Mouse (Mus musculus): Measurements from ENCODE around the gene Ppp1ca. TPM values are rescaled to one million over a fixed set of nuclear protein-coding genes. Genes with fewer than 3 reads are reported as not detected.

Ppp1ca gene
- polyA plus RNA-seq, 1 experiment = 204 TPM

- Histone ChIP-seq H3K27ac (ENCODE audit: control insufficient read depth, insufficient read depth, low read depth, low read length, poor library complexity) (peak overlapping the region; percentile 90), H3K4me3 (replicated peaks; ENCODE audit: control insufficient read depth, low read depth, low read length) (peak overlapping the region; percentile 85), H3K4me1 (ENCODE audit: control insufficient read depth, insufficient read depth, low read length) (peaks cover 10% of the 10 kb centered on the region)
- WGBS = 36% methylated on average over 9 of the region's 9 CpGs
- TF ChIP-seq CTCF (IDR thresholded peaks at IDR 0.05; ENCODE audit: control insufficient read depth, insufficient read depth, low read length) = no peak
- no peak for TF ChIP-seq POLR2A (IDR thresholded peaks at IDR 0.05; ENCODE audit: borderline replicate concordance, control insufficient read depth, low read depth, low read length)
Measured at GRCm38 (mm10) chr19:4147782-4148490, 43.9 kb upstream of the Ppp1ca start.

DNA sequence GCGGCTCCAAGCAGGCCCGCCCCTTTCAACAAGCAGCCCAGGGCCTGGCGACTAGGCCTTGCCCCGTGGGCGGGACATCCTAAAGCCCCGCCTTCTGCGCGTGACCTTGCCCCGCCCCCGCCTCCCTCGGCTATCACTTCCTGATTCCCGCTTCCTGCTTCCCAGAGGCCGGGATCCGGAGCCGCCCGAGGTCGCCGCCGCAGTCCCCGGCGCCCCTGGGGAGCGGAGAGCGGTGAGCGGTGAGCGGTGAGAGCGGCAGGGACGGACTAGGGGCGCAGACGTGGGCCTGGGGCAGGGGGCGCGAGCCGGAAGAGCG lies 43.4 kb upstream of the Ppp1ca start, which contains the start of gene Coro1b:
Coro1b (plus strand) TSS at position 129 of the 316 bp plus-strand sequence.
- H3K27ac ChIP-seq (ENCODE audit: control insufficient read depth, insufficient read depth, low read depth, low read length, poor library complexity) = peak within 1 kb of the TSS; percentile 90
- peak; percentile 63; the same call in 1 of the 2 replicates for TF ChIP-seq POLR2A (IDR thresholded peaks at IDR 0.05; ENCODE audit: borderline replicate concordance, control insufficient read depth, low read depth, low read length)
- no peak for TF ChIP-seq CTCF (IDR thresholded peaks at IDR 0.05; ENCODE audit: control insufficient read depth, insufficient read depth, low read length)
- H3K4me1 ChIP-seq (ENCODE audit: control insufficient read depth, insufficient read depth, low read length) = peaks cover 9% of the 10 kb centered on the region; the same call in 1 of the 2 replicates
- H3K4me3 ChIP-seq (replicated peaks; ENCODE audit: control insufficient read depth, low read depth, low read length) = peak within 1 kb of the TSS; percentile 85
- 1% methylated on average over 33 of the region's 33 CpGs for WGBS

- peak overlapping the region; percentile 90 for H3K27ac ChIP-seq (ENCODE audit: control insufficient read depth, insufficient read depth, low read depth, low read length, poor library complexity)
- 3% methylated on average over 8 of the region's 8 CpGs for WGBS
- no peak for TF ChIP-seq CTCF (IDR thresholded peaks at IDR 0.05; ENCODE audit: control insufficient read depth, insufficient read depth, low read length)
- no peak for TF ChIP-seq POLR2A (IDR thresholded peaks at IDR 0.05; ENCODE audit: borderline replicate concordance, control insufficient read depth, low read depth, low read length)
- H3K4me1 ChIP-seq (ENCODE audit: control insufficient read depth, insufficient read depth, low read length) = peaks cover 9% of the 10 kb centered on the region
- peak overlapping the region; percentile 85 for H3K4me3 ChIP-seq (replicated peaks; ENCODE audit: control insufficient read depth, low read depth, low read length)
Measured at GRCm38 (mm10) chr19:4148819-4149218, 43.0 kb upstream of the Ppp1ca start.

DNA sequence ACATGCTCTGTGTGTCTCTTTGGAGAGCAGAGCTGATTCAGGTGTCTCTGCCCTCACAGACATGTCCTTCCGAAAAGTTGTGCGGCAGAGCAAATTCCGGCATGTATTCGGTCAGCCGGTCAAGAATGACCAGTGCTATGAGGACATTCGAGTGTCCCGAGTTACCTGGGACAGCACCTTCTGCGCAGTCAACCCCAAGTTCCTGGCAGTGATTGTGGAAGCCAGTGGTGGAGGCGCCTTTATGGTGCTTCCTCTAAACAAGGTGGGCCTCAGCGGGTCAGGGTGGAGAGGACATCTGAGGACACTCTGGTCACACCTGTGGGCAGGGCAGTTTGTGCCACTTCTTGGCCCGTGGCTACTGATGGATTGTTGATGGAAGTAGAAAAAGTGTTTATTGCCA lies 42.6 kb upstream of the Ppp1ca start:
- H3K27ac ChIP-seq (ENCODE audit: control insufficient read depth, insufficient read depth, low read depth, low read length, poor library complexity) = peak overlapping the region; percentile 90
- 56% methylated on average over 11 of the region's 11 CpGs for WGBS
- peaks cover 10% of the 10 kb centered on the region for H3K4me1 ChIP-seq (ENCODE audit: control insufficient read depth, insufficient read depth, low read length)

DNA sequence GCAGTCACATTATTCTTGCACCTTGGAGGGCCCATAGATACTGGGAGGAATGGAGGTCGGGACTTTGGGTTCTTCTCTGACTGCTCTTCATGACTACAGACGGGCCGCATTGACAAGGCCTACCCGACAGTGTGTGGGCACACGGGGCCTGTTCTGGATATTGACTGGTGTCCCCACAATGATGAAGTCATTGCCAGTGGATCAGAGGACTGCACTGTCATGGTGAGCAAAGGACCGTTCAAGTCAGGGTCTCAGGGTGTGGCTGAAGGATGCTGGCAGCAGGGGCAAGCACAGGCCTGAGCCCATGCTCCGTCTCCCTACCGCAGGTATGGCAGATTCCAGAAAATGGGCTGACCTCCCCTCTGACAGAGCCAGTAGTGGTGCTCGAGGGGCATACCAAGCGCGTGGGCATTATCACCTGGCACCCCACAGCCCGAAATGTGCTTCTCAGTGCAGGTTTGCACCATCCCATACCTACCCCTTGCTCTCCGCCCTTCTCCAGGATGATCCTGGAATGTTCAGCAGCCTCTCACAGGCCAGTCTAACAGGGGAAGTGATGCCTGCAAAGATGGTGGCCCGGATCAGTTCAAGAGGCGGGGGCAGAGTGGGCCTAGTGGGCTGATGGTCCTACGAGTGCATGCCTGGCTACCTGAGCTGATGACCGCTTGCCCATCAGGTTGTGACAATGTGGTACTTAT lies 42.0 kb upstream of the Ppp1ca start:
- TF ChIP-seq CTCF (IDR thresholded peaks at IDR 0.05; ENCODE audit: control insufficient read depth, insufficient read depth, low read length) = no peak
- no peak for TF ChIP-seq POLR2A (IDR thresholded peaks at IDR 0.05; ENCODE audit: borderline replicate concordance, control insufficient read depth, low read depth, low read length)
- Histone ChIP-seq H3K4me3 (replicated peaks; ENCODE audit: control insufficient read depth, low read depth, low read length) (no peak overlapping the region), H3K27ac (ENCODE audit: control insufficient read depth, insufficient read depth, low read depth, low read length, poor library complexity) (no peak overlapping the region), H3K4me1 (ENCODE audit: control insufficient read depth, insufficient read depth, low read length) (peaks cover 11% of the 10 kb centered on the region)
- 88% methylated on average over 17 of the region's 17 CpGs for WGBS

More for the DNA sequence above, 42.6 kb upstream of the Ppp1ca start:
- TF ChIP-seq CTCF (IDR thresholded peaks at IDR 0.05; ENCODE audit: control insufficient read depth, insufficient read depth, low read length) (no peak), POLR2A (IDR thresholded peaks at IDR 0.05; ENCODE audit: borderline replicate concordance, control insufficient read depth, low read depth, low read length) (no peak)
- H3K4me3 ChIP-seq (replicated peaks; ENCODE audit: control insufficient read depth, low read depth, low read length) = peak overlapping the region; percentile 85

- WGBS = 89% methylated on average over 22 of the region's 22 CpGs
- no peak overlapping the region for H3K4me3 ChIP-seq (replicated peaks; ENCODE audit: control insufficient read depth, low read depth, low read length)
- TF ChIP-seq POLR2A (IDR thresholded peaks at IDR 0.05; ENCODE audit: borderline replicate concordance, control insufficient read depth, low read depth, low read length) (no peak), CTCF (IDR thresholded peaks at IDR 0.05; ENCODE audit: control insufficient read depth, insufficient read depth, low read length) (no peak)
- H3K4me1 ChIP-seq (ENCODE audit: control insufficient read depth, insufficient read depth, low read length) = peaks cover 11% of the 10 kb centered on the region
- H3K27ac ChIP-seq (ENCODE audit: control insufficient read depth, insufficient read depth, low read depth, low read length, poor library complexity) = no peak overlapping the region
Measured at GRCm38 (mm10) chr19:4150567-4151487, 41.0 kb upstream of the Ppp1ca start.

GRCm38 (mm10) chr19:4151488-4151860 lies 40.4 kb upstream of the Ppp1ca start:
- Histone ChIP-seq H3K27ac (ENCODE audit: control insufficient read depth, insufficient read depth, low read depth, low read length, poor library complexity) (no peak overlapping the region), H3K4me1 (ENCODE audit: control insufficient read depth, insufficient read depth, low read length) (peaks cover 11% of the 10 kb centered on the region), H3K4me3 (replicated peaks; ENCODE audit: control insufficient read depth, low read depth, low read length) (no peak overlapping the region)
- 69% methylated on average over 5 of the region's 5 CpGs for WGBS
- no peak for TF ChIP-seq CTCF (IDR thresholded peaks at IDR 0.05; ENCODE audit: control insufficient read depth, insufficient read depth, low read length)
- TF ChIP-seq POLR2A (IDR thresholded peaks at IDR 0.05; ENCODE audit: borderline replicate concordance, control insufficient read depth, low read depth, low read length) = no peak

- H3K4me1 ChIP-seq (ENCODE audit: control insufficient read depth, insufficient read depth, low read length) = peaks cover 11% of the 10 kb centered on the region
- TF ChIP-seq CTCF (IDR thresholded peaks at IDR 0.05; ENCODE audit: control insufficient read depth, insufficient read depth, low read length) (no peak), POLR2A (IDR thresholded peaks at IDR 0.05; ENCODE audit: borderline replicate concordance, control insufficient read depth, low read depth, low read length) (no peak)
- H3K27ac ChIP-seq (ENCODE audit: control insufficient read depth, insufficient read depth, low read depth, low read length, poor library complexity) = no peak overlapping the region
- 92% methylated on average over 5 of the region's 5 CpGs for WGBS
- H3K4me3 ChIP-seq (replicated peaks; ENCODE audit: control insufficient read depth, low read depth, low read length) = no peak overlapping the region
Measured at GRCm38 (mm10) chr19:4151898-4152297, 40.0 kb upstream of the Ppp1ca start.
